Mouse (Mus musculus): Measurements from ENCODE around the gene Ggt1.

The Ggt1 gene

GRCm38 (mm10) chr10:75571937-75572336, 10.5 kb downstream of the Ggt1 start:
- DNase-seq (ENCODE audit: low spot score in 2 of 2) = no peak

GRCm38 (mm10) chr10:75573181-75573580, 11.8 kb downstream of the Ggt1 start:
- DNase-seq (ENCODE audit: low spot score in 2 of 2) = no peak

- no peak for DNase-seq (ENCODE audit: low spot score in 2 of 2)
Observed at GRCm38 (mm10) chr10:75573965-75574364, 12.6 kb downstream of the Ggt1 start.

- no peak for DNase-seq (ENCODE audit: low spot score in 2 of 2)
Observed at GRCm38 (mm10) chr10:75579129-75579528, 17.7 kb downstream of the Ggt1 start.

- DNase-seq (ENCODE audit: low spot score in 2 of 2) = peak; percentile 95 to 96
Observed at GRCm38 (mm10) chr10:75585876-75586552, 24.6 kb downstream of the Ggt1 start.

GRCm38 (mm10) chr10:75586553-75586879, 25.1 kb downstream of the Ggt1 start:
- DNase-seq (ENCODE audit: low spot score in 2 of 2) = no peak

GRCm38 (mm10) chr10:75587781-75588180, 26.4 kb downstream of the Ggt1 start:
- DNase-seq (ENCODE audit: low spot score in 2 of 2) = no peak

GRCm38 (mm10) chr10:75588336-75588735, 26.9 kb downstream of the Ggt1 start:
- DNase-seq (ENCODE audit: low spot score in 2 of 2) = no peak

- peak in 1 of 2 experiments; percentile 7 for DNase-seq (ENCODE audit: low spot score in 2 of 2)
Observed at GRCm38 (mm10) chr10:75589129-75589528, 27.7 kb downstream of the Ggt1 start, which contains the start of gene Ggt5. Ggt5 (plus strand) TSS chr10:75589340.

GRCm38 (mm10) chr10:75589651-75590050, 28.2 kb downstream of the Ggt1 start:
- no peak for DNase-seq (ENCODE audit: low spot score in 2 of 2)

- DNase-seq (ENCODE audit: low spot score in 2 of 2) = peak in 1 of 2 experiments; percentile 11
Observed at GRCm38 (mm10) chr10:75591211-75591894, 29.9 kb downstream of the Ggt1 start.

- DNase-seq (ENCODE audit: low spot score in 2 of 2) = no peak
Observed at GRCm38 (mm10) chr10:75592585-75592984, 31.2 kb downstream of the Ggt1 start.

- no peak for DNase-seq (ENCODE audit: low spot score in 2 of 2)
Observed at GRCm38 (mm10) chr10:75595981-75596380, 34.6 kb downstream of the Ggt1 start.

- no peak for DNase-seq (ENCODE audit: low spot score in 2 of 2)
Observed at GRCm38 (mm10) chr10:75600189-75600730, 38.9 kb downstream of the Ggt1 start.

- DNase-seq (ENCODE audit: low spot score in 2 of 2) = no peak
Observed at GRCm38 (mm10) chr10:75605162-75605846, 43.9 kb downstream of the Ggt1 start.

- DNase-seq (ENCODE audit: low spot score in 2 of 2) = no peak
Observed at GRCm38 (mm10) chr10:75607253-75607652, 45.8 kb downstream of the Ggt1 start.

GRCm38 (mm10) chr10:75608975-75609374, 47.6 kb downstream of the Ggt1 start:
- no peak for DNase-seq (ENCODE audit: low spot score in 2 of 2)

GRCm38 (mm10) chr10:75610486-75610885, 49.1 kb downstream of the Ggt1 start:
- DNase-seq (ENCODE audit: low spot score in 2 of 2) = no peak

GRCm38 (mm10) chr10:75616044-75616443, 54.6 kb downstream of the Ggt1 start:
- no peak for DNase-seq (ENCODE audit: low spot score in 2 of 2)

- DNase-seq (ENCODE audit: low spot score in 2 of 2) = no peak
Observed at GRCm38 (mm10) chr10:75620818-75621217, 59.4 kb downstream of the Ggt1 start.

- no peak for DNase-seq (ENCODE audit: low spot score in 2 of 2)
Observed at GRCm38 (mm10) chr10:75625920-75626319, 64.5 kb downstream of the Ggt1 start.

GRCm38 (mm10) chr10:75626991-75627390, 65.6 kb downstream of the Ggt1 start:
- no peak for DNase-seq (ENCODE audit: low spot score in 2 of 2)

GRCm38 (mm10) chr10:75627490-75627889, 66.1 kb downstream of the Ggt1 start:
- DNase-seq (ENCODE audit: low spot score in 2 of 2) = no peak
